Mouse (Mus musculus) thymus, postnatal 0 days (tissue): Measurements from ENCODE around the gene Usp29. TPM values are rescaled to one million over a fixed set of nuclear protein-coding genes. Genes with fewer than 3 reads are reported as not detected.

Experiments used
- DNase-seq: peaks from one replicate; pipeline ENCODE4 v3.0.0-alpha.2; 2015; ENCODE audit warnings: low spot score
- polyA plus RNA-seq: library from polyadenylated mRNA; unstranded; fragments of >200 nt; fragmentation: Nextera tagmentation; extraction: Ambion mirVana; gene quantifications from 2 replicates; pipeline ENCODE4 v1.2.1, GENCODE M21; 2015

Usp29 gene
- polyA plus RNA-seq, result 0.06 and 0.23 TPM in 2 replicates

DNA sequence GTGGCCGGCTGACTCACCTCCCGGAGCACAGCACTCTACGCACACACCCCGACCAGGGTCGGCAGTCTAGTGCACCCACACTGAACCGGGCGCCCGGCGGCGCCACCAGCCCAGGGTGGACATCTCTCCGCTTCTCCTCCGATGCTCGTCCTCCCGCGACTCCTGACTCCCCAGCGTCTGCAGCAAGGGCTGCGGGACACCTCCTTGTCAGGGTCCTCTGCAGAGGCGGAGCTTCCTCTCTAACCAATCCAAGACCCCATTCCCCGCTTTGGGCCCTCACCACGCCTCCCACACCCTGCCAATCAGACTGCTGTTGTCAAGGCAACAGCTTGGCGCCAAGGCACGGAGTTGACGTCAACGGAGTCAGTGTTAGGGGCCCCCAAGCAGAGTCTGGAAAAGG, at the start of gene Usp29, which contains the start of gene Peg3:
Gene Usp29 (plus strand): TSS at position 338 of the 400 bp plus-strand sequence.
Gene Peg3 (minus strand): TSS at position 191 of the 400 bp plus-strand sequence.
- peak; percentile 22 for DNase-seq

DNA sequence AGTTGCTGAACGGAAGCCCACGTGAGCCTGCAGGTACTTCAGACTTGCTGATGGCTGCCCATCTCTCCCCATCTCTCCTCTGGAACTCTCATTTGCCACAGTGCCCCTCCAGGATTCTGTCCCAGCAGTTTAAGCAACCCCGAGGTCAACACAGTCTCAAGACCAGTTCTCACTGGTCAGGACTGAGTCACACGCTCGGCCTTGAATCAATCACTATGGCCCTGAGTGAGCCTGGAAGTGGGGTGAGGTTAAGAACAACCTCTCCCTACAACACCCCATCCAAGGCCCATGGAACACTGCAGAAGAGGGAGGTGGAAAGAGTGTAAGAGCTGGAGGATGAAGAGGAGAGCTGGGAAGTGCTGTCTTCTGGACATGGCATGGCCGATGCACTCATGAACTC, 44.9 kb upstream of the Usp29 start:
- DNase-seq, result no peak

DNA sequence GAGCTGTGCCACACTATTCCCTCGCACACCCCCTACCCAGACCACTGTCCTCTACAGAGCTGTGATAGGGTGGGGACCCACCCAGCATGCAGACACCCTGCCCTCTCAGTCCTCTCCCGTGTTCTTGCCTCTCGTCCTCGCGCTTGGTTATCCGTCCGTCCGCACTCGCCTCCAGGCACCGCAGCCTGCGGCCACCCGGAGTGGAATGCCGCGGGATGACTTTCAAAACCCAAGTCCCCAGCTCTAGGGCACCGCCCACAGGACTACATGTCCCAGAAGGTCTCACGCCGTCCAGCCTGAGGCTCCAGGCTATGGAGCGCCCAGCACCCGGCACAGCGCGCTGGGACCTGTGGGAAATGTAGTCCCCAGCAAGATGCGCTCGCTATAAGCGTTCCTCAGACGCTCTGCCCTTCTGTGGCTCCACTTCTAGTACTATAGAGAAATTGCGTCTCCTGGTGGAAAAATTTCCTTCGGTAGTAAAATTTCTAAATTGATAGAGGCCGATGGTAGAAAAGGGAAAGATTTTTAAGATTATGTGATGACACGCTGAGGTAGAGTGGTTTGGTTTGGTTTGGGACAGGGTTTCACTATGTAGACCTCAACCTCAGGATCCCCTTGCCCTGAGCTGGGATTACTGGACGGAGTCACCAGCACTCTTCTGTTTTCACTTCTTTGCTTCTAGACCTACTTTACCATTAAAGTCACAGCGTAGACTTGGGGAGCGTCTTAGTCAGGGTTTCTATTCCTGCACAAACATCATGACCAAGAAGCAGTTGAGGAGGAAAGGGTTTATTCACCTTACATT, 33.9 kb upstream of the Usp29 start, which contains the start of gene Zim1:
Gene Zim1 (minus strand): TSS at position 210 of the 805 bp plus-strand sequence.
- no peak for DNase-seq

DNA sequence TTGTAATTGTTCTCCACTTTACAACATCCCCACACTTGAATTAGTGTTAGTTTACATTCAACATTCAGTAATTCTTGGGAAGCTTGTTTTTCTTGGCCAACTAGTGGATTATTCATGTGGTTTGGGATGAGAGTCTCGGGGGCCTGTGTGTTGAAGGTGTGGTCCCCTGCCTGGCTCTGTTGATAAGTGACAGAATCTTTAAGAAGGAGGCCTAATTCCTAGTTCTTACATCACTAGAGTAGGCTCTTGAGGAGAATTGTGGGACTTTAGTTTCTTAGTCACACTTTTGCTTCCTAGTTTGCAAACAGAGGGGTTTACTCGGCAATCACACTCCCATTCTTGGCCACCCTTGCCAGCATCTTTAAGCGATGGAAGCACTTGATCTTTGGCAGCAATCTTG, 31.1 kb upstream of the Usp29 start:
- DNase-seq, result no peak

DNA sequence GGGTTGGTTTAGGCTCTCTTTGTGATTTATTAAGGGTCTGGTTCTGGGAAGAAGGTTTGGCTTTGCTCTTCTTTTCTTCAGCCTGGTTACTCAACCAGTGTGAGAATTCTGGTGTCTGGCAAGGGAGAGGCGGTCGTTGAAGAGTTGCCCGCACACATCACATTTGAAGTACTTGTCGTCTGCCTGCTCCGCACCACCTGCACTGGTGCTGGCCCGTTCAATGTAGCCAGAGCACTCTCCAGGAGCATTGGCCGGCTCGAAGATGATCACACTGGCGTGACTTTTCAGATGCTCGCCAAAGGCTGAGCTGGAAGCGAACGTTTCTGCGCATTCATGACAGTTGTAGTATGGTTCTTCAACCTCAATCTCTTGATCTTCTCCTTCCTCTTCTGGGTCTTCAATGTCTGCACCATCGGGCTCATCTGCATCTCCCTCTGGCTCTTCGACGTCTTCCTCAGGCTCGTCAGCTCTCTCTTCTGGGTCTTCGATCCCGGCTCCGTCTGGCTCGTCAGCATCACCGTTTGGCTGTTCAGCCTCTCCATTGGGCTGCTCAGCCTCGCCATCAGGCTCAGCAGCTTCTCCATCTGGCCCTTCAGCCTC, 22.9 kb upstream of the Usp29 start:
- no peak for DNase-seq

DNA sequence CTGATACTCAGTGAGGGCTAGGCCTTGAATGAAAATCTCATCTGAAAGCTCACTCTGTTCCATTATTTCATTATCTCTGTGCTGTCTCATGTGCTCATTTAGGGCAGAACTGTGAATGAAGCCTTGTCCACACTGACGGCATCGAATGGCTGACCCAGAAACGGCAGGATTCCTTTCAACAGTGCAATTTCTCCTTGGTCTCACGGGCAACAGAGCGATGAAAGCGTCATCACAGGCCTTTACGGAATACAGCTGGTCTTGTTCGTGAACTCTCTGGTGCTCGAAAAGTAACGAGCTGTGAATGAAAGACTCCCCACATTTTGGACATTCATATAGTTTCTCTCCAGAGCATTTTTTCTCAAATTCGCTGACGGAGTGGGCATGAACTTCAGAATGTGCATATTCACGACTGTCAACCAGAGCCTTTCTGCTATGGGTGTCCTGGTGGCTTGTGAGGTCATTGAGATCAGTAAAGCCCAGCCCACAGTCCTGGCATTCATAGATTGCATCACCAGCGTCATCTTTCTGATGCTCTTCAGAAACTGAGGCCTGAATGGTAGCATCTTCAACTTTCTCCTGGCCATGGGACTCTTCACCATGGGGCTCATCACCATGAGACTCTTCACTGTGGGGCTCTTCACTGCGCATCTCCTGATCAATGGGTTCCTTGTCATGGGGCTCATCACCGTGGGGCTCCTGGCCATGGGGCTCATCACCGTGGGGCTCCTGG, 21.8 kb upstream of the Usp29 start:
- DNase-seq, result no peak

DNA sequence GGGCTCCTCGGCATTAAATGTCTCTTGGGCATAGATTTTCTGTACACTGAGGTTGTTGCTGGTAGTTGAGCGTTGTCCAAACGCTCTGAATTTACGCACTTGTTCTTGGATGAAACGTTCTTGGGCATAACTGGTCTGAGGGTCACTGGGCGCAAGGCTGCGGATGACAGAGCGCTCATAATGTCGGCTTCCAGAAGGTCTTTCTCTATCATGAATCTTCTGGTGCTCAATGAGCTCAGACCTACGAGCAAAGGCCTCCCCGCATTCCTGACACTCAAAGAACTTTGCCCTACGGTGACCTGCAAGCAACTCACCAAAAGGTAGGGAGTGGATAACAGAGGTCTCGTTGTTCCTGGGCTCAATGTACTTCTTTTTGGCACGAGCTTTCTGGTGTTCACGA, 21.0 kb upstream of the Usp29 start:
- DNase-seq, result no peak

DNA sequence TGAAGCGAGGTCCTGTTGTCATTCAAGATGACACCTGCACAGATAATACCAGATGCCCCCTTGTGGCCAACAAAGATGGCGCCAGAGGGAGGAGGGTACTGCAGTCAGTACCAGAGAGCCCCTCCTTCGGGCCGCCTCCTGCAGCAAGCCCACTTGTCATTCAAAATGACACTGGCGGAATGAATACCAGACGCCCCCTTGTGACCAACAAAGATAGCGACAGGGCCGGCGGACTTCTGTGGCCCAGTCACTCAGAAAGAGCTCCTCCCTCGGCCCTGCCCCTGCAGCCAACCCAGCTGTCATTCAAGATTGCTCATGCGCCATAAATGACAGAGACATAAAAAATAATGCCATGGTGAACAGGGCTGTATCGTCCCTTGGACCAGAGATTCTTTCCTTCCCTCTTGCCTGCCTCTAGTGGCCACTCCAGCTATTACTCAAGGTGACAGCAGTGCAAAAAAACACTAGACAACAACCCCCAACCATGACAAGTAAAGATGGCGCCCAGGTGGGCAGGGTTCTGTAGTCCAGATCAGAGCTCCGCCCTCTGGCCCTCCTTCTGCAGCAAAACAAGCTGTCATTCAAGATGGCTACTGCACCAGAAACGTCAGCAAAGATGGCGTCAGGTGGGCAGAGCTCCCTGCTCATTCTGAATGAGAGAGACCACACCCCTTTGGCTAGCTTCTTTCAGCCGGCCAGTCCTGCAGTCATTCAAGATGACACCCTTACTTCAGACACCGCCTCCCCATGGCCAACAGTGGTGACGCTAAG, 2.8 kb upstream of the Usp29 start:
- DNase-seq, result peak; percentile 26

DNA sequence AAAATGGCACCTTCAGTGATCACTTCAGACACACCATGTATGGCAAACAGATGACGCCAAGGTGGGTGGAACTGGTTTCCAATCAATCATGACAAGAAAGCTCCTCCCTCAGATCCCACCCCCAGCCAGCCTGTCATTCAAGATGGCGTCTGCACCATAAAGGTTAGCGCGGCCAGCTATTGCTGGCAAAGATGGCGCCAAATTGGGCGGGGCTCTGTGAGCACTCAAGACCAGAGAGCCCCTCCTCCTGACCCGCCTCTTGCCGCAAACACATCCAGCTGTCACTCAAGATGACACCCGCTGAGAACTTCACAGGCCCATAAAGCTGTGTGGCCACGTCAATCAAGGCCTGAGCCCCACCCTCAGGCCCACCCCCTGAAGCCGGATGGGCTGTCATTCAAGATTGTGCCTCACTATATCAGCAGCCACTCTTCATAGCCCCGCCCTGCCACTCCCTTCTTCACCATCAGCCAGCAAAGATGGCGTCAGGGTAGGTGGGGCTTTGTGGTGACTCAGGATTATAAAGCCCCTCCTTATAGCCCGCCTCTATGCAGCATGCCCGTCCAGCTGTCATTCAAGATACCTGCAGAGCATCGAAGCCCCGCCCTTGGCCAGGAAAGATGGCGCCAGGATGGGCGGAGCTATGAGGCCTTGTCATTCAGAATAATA, 2.0 kb upstream of the Usp29 start:
- peak; percentile 8 for DNase-seq

DNA sequence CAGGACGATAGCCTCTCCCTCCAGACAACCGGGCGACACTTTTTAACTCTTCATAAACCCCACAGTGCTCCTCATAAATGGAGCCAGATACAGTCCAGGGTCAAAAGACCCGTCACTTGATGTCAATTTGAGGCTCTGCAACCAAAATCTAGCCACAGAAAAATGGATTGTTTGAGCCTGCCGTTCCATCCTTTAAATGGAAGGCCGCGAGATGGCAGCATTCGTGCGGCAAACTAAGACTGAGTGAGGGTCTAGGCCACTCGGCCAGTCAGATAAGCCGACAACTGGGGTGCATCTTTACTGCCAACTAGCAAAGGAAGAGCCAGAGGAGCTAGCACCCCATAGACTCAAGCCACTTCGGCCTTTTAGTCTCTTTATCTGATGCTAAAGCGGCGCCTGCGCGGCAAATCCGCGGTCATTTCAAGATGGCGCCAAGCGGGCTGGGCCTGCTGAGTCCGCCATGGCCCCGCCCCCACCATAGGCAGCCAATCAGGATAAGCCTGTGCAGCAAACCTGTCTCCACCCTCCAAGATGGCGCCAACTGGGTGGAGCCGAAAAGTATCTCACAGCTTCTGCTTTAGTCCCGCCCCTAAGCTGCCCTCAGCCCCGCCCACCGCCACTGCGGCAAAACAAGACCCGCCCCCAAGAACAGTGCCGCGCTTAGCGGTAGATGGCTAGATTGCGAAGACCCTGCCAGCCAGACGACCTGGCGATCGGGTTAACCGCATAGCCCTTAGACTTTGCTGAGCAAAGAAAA, 1.1 kb upstream of the Usp29 start:
- peak; percentile 65 for DNase-seq

DNA sequence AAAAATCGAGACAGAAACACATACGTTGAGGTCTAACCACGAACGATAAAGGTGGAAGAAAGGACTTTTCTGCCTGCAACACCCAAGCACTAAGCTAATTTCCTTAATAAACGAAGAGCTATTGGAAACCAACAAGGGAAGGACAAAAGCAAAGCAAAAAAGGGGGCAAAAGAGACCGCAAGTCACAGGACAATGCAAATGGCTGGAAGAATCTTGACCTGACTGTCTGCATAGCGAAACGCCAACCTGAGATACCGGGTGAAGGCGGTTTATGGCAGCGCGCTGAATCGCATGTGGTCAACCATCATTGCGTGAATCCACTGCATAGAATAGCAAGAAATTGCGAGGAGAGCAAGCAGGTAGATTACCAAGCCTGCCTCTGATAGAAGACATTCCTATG, 423 bp downstream of the Usp29 start:
- DNase-seq, result no peak

DNA sequence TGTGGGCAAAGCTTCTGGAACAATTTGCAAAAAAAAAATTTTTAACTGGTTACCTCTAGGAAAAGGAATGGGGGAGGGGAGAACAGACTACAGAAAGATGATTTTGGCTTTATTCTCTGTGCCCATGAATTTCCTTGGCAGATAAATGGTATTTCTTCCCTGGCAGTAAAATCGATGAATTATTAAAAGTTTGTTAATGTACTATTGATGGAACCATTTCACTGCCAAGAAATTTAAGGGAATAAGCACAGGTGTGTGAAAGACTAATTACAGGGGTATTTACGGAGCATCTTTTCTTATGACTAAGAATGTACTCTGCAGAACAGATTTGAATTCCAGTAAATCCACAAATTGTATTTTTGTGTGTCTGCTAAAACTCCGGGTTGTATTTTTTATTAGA, 995 bp downstream of the Usp29 start:
- no peak for DNase-seq

DNA sequence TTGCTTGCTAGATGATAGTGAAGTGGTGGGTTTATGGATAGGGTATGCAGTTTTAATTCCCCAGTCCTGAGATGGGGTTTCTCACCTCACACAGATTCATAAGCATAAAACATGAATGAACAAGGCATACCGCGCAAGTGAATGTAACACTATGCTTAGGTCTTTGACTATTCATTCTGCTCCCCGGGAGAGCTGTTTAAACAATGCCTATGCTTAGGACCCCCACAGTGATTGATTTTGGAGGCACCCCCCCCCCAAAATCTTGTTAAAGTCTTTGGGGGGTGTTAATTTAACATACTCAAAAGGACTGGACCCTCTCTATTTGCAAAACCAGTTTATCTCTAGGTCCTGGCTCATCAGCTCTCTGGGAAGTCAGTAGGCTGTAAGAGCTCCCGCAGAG, 1.6 kb downstream of the Usp29 start:
- no peak for DNase-seq

DNA sequence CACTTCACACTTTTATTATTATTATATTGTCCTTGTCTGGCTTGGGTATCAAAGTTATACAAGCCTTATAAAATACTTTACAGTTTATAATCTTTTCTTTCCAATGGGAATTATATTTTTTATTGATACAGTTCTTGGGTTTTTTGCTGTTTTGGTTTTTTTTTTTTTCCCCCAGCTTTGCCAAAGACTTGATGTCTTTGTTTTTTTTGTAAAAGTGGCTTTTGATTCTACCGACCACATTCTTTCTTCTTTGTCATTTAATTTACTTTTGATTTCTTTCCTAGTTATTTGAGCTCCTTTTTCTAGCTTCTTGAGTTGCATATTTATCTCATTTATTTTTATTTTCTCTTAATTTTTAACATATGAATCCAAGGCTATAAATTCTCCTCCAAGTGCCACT, 5.7 kb downstream of the Usp29 start:
- DNase-seq, result no peak

DNA sequence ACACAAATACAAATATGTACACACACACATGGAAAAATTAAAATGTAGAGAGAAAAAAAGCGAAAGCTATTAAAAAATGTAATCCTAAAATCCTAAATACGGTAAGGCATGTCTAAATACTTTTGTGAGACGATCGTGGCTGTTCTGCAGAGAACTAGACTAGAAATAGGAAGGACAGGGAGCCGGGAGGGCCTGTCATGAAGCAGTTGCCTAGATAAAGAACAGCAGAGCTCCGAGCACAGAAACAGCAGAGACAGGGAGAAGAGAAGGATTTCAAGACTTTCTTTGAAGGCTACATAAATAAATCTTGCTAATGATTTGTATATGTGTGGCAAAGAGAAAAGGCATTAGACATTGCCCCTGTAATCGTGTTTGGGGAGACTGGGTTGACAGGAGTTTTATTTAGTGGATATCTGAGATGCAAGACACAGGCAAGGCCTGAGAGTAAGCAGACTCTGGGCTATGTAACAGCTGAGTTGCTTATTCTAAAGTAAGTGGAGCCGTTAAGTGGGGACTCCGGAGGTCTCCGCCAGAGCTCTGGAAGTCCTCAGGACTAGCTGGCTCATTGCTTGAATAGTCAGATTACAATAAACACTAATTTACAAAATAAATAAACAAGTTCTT, 14.0 kb downstream of the Usp29 start:
- DNase-seq, result no peak

DNA sequence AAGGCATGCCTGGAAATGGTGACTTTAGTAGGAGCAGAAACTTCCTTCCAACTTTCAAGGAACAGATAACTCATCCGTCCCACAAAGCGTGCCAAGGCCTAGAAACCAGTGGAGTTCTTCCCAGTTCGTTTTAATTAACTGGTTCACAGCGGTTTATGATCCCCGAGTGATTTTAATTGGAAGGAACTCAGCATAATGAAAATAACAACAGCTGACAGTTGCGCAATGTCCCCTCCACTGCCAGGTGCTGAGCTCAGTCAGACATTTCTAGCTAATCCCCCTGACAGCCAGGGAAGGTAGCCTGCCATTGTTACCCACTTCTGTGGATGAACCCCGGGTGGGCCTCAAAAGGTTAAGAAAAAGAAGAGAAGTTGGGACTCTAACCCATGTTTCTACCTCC, 18.8 kb downstream of the Usp29 start:
- no peak for DNase-seq

DNA sequence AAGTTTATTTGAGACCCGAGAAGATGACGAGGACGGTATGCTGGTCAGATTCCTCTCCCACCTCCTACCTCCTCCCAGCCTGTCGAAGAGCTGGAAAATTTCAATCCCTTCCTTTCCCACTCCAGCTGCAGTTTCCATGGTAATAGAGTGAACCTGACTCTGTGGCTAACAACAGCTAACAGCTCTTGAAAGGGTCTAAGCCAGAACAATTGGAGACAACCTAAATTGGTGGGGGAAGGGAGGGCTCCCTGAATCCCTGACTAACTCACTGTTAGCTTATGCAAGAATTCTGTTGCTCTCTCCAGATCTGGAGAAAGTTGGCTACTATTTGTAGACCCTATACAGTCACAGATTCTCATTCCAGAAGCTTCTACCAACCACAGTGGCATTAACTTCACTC, 23.1 kb downstream of the Usp29 start:
- DNase-seq, result no peak

DNA sequence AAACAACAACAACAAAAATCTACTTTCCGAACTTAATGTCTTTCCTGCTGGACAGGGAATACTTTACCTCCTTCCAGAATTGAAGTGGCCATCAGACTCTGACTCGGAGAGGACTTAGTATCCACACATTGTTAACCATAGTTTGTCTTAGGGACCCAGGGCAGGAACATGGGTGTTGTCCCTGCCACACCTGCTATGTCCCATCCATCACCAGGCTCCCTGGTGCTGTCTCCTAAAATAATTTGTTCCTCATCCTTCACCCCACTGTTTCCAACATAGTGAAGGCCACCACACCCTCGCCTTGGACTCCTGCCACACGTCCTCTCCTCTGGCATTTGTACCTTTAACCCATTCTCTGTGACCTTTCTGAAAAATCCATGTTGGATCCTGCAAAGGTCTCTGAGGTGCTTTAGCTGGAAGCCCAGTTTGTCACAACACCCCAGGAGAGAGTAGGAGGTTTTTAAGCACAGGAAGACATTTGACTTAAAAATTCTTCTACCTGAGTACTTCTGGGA, 26.5 kb downstream of the Usp29 start:
- no peak for DNase-seq

DNA sequence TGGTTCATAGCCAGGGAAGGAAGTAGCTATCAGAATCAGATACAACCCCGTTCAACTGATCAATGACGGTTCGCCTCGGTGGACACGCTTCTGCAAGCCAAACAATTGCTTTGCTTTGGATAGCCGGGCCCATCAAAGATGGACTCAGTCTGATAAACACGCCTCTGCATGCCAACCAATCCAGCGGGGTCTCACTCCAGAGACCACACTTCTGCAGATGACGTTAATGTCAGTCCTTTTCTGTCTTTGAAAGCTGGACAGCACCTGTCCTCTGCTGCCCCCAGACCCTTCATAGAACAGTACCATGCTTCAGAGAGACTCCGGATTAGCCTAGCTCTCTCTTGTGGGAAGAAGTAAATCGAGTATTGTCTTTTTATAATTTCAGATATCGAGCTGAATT, 29.3 kb downstream of the Usp29 start:
- DNase-seq, result no peak
